Mouse (Mus musculus): ENCODE measurements around the gene Jmjd8. TPM values are rescaled to one million over a fixed set of nuclear protein-coding genes. Genes with fewer than 3 reads are reported as not detected.

Gene Jmjd8
- total and polyA plus RNA-seq, 3 experiments: 32.7 to 47.2 (median 36.9) TPM

GRCm38 (mm10) chr17:25827546-25828222 is 983 bp upstream of the Jmjd8 start:
- Histone ChIP-seq H3K4me3 (no peak overlapping the region), H3K36me3 (ENCODE audit: control insufficient read depth, insufficient read depth, low read length) (no peaks in the 10 kb centered on the region; the same call in 1 of the 2 replicates), H3K4me1 (ENCODE audit: control insufficient read depth, insufficient read depth, low read length) (peaks cover 17% of the 10 kb centered on the region), H3K27me3 (ENCODE audit: control insufficient read depth, insufficient read depth, low read length) (no peaks in the 10 kb centered on the region), H3K27ac (no peak overlapping the region), H3K79me2 (replicated peaks; ENCODE audit: control insufficient read depth, insufficient read depth, low read length) (no peaks in the 10 kb centered on the region; the same call in 1 of the 2 replicates), H3K9ac (ENCODE audit: low read depth, low read length) (no peak overlapping the region)
- DNase-seq: peak in 1 of 2 experiments; percentile 18
- intact Hi-C loops (cut with DNase I): no loop called here
- WGBS: 94% methylated on average over 22 of the region's 22 CpGs
- TF ChIP-seq EP300 (IDR thresholded peaks at IDR 0.05; ENCODE audit: insufficient read depth, low read depth, low read length): no peak
- TF ChIP-seq CTCF (IDR thresholded peaks at IDR 0.05): no peak
- TF ChIP-seq POLR2A (IDR thresholded peaks at IDR 0.05; ENCODE audit: insufficient read depth, low read depth, low read length): no peak

DNA sequence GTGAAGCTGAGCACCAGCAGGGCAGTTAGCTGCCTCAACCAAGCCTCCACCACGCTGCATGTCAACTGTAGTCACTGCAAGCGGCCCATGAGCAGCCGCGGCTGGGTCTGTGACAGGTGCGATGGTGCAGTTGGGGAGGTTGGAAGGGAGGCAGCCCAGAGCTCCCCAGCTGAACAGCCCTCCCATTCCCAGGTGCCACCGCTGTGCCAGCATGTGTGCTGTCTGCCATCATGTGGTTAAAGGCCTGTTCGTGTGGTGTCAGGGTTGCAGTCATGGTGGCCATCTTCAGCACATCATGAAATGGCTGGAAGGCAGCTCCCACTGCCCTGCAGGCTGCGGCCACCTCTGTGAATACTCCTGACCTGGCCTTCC is 458 bp upstream of the Jmjd8 start:
- H3K9ac ChIP-seq (ENCODE audit: low read depth, low read length): no peak overlapping the region
- no peaks in the 10 kb centered on the region; the same call in 1 of the 2 replicates for H3K79me2 ChIP-seq (replicated peaks; ENCODE audit: control insufficient read depth, insufficient read depth, low read length)
- no peak for DNase-seq
- H3K36me3 ChIP-seq (ENCODE audit: control insufficient read depth, insufficient read depth, low read length): no peaks in the 10 kb centered on the region; the same call in 1 of the 2 replicates
- 86% methylated on average over 8 of the region's 8 CpGs for WGBS
- peak overlapping the region; percentile 83 for H3K4me3 ChIP-seq
- intact Hi-C loops (cut with DNase I): no loop called here
- H3K27me3 ChIP-seq (ENCODE audit: control insufficient read depth, insufficient read depth, low read length): no peaks in the 10 kb centered on the region
- peaks cover 17% of the 10 kb centered on the region for H3K4me1 ChIP-seq (ENCODE audit: control insufficient read depth, insufficient read depth, low read length)
- H3K27ac ChIP-seq: peak overlapping the region; percentile 81
- TF ChIP-seq EP300 (IDR thresholded peaks at IDR 0.05; ENCODE audit: insufficient read depth, low read depth, low read length): no peak
- no peak for TF ChIP-seq POLR2A (IDR thresholded peaks at IDR 0.05; ENCODE audit: insufficient read depth, low read depth, low read length)
- no peak for TF ChIP-seq CTCF (IDR thresholded peaks at IDR 0.05)

- H3K36me3 ChIP-seq (ENCODE audit: control insufficient read depth, insufficient read depth, low read length): no peaks in the 10 kb centered on the region; the same call in 1 of the 2 replicates
- H3K27ac ChIP-seq: no peak overlapping the region
- H3K4me1 ChIP-seq (ENCODE audit: control insufficient read depth, insufficient read depth, low read length): peaks cover 12% of the 10 kb centered on the region
- H3K79me2 ChIP-seq (replicated peaks; ENCODE audit: control insufficient read depth, insufficient read depth, low read length): no peaks in the 10 kb centered on the region; the same call in 1 of the 2 replicates
- TF ChIP-seq EP300 (IDR thresholded peaks at IDR 0.05; ENCODE audit: insufficient read depth, low read depth, low read length): no peak
- 0 out of 2 replicates have a peak, but pooled peaks have one; percentile 19 for TF ChIP-seq POLR2A (IDR thresholded peaks at IDR 0.05; ENCODE audit: insufficient read depth, low read depth, low read length)
- no peak for TF ChIP-seq CTCF (IDR thresholded peaks at IDR 0.05)
- no peaks in the 10 kb centered on the region for H3K27me3 ChIP-seq (ENCODE audit: control insufficient read depth, insufficient read depth, low read length)
- H3K9ac ChIP-seq (ENCODE audit: low read depth, low read length): peak overlapping the region; percentile 85; the same call in 1 of the 2 replicates
- DNase-seq: no peak
- intact Hi-C loops (cut with DNase I): loop anchor here (5.0 kb wide), 1 partner anchor 38 kb away; the partner anchor contains the start of gene Mcrip2
- 33% methylated on average over 8 of the region's 8 CpGs for WGBS
- H3K4me3 ChIP-seq: peak overlapping the region; percentile 83
Measured at GRCm38 (mm10) chr17:25829558-25830017, 921 bp downstream of the Jmjd8 start.

DNA sequence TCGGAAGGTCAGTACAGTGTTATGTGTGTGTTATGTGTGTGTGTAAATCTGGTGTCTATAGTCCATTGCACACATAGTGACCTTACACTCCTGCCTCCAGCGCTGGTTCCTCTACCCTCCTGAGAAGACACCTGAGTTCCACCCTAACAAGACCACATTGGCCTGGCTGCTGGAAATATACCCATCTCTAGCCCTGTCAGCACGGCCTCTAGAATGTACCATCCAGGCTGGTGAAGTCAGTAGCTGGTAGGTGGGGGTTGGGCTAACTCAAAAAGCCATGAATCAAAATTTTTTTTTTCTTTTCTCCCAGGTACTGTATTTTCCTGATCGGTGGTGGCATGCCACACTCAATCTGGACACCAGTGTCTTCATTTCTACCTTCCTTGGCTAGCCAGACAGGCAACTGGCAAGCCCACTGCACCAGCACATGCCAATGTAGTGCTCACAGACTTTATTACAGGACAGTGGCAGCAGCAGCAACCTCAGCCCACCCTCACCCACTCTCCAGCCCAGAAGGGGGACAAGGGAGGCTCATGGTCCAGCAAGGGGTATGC is 1.6 kb downstream of the Jmjd8 start:
- DNase-seq: no peak
- WGBS: 81% methylated on average over 4 of the region's 4 CpGs
- peaks cover 1% of the 10 kb centered on the region for H3K79me2 ChIP-seq (replicated peaks; ENCODE audit: control insufficient read depth, insufficient read depth, low read length)
- intact Hi-C loops (cut with DNase I): loop anchor here (5.0 kb wide), 1 partner anchor 37 kb away; the partner anchor contains the start of gene Mcrip2
- no peak for TF ChIP-seq POLR2A (IDR thresholded peaks at IDR 0.05; ENCODE audit: insufficient read depth, low read depth, low read length)
- no peak for TF ChIP-seq EP300 (IDR thresholded peaks at IDR 0.05; ENCODE audit: insufficient read depth, low read depth, low read length)
- no peaks in the 10 kb centered on the region for H3K27me3 ChIP-seq (ENCODE audit: control insufficient read depth, insufficient read depth, low read length)
- no peak overlapping the region for H3K4me3 ChIP-seq
- no peak overlapping the region for H3K9ac ChIP-seq (ENCODE audit: low read depth, low read length)
- no peaks in the 10 kb centered on the region; the same call in 1 of the 2 replicates for H3K36me3 ChIP-seq (ENCODE audit: control insufficient read depth, insufficient read depth, low read length)
- no peak overlapping the region for H3K27ac ChIP-seq
- peaks cover 16% of the 10 kb centered on the region for H3K4me1 ChIP-seq (ENCODE audit: control insufficient read depth, insufficient read depth, low read length)

DNA sequence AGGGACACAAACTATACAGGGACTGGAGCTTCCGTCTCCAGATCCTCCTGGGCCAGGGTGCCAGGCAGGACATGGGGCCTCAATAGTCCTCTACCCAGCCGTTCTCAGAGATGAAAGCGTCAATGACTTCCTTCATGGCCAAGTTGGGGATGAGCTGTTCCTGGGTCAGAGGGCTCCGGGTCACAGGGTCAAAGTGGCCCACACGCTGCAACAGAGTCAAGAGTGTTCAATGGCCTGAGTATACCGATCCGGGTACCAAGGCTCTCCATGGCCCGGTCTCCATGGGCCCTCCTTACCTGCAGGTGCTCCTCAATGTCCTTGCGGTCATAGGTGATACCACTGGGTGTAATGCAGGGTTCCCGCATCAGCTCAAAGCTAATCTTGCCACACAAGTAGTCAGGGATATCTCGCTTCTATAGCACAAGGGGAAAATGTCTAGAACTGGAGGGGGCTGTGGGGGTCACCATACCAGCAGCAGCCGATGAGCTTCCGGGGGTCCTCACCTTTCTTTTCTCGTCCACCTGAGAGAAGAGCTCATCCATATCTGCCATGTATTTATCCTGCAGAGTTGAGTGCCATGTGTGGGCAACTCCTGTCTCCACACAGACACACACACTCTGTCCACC is 2.3 kb downstream of the Jmjd8 start:
- no peak for DNase-seq
- H3K79me2 ChIP-seq (replicated peaks; ENCODE audit: control insufficient read depth, insufficient read depth, low read length): peaks cover 2% of the 10 kb centered on the region
- H3K9ac ChIP-seq (ENCODE audit: low read depth, low read length): no peak overlapping the region
- 84% methylated on average over 14 of the region's 14 CpGs for WGBS
- TF ChIP-seq POLR2A (IDR thresholded peaks at IDR 0.05; ENCODE audit: insufficient read depth, low read depth, low read length) (no peak), EP300 (IDR thresholded peaks at IDR 0.05; ENCODE audit: insufficient read depth, low read depth, low read length) (no peak), CTCF (IDR thresholded peaks at IDR 0.05) (no peak)
- intact Hi-C loops (cut with DNase I): loop anchor here (5.0 kb wide), 1 partner anchor 36 kb away; the partner anchor contains the start of gene Mcrip2
- H3K36me3 ChIP-seq (ENCODE audit: control insufficient read depth, insufficient read depth, low read length): no peaks in the 10 kb centered on the region; the same call in 1 of the 2 replicates
- H3K27ac ChIP-seq: no peak overlapping the region
- H3K4me3 ChIP-seq: no peak overlapping the region
- H3K27me3 ChIP-seq (ENCODE audit: control insufficient read depth, insufficient read depth, low read length): no peaks in the 10 kb centered on the region
- H3K4me1 ChIP-seq (ENCODE audit: control insufficient read depth, insufficient read depth, low read length): peaks cover 20% of the 10 kb centered on the region

Measured in heart, adult 2 months (tissue).